Mouse (Mus musculus) lung, adult 2 months (tissue): ENCODE data around the gene Wdr20. TPM values are rescaled to one million over a fixed set of nuclear protein-coding genes. Genes with fewer than 3 reads are reported as not detected.

Experiments
- DNase-seq: peaks from one replicate; pipeline ENCODE4 v3.0.0; 2022
- H3K4me1 ChIP-seq: fragments of 200-500 bp; 2 replicates; pipeline ENCODE4 v1.6.1; 2011; ENCODE audit warnings: low read length; ENCODE audit not compliant: control insufficient read depth, insufficient read depth
- H3K4me3 ChIP-seq: fragments of 200-500 bp; replicated peaks from 2 replicates; pipeline ENCODE3; 2011; ENCODE audit warnings: low read depth, mild to moderate bottlenecking, control low read depth, low read length; ENCODE audit errors: extremely low read depth
- CTCF ChIP-seq: fragments of 200-500 bp; IDR thresholded peaks from 2 replicates; pipeline ENCODE4 v1.5.1; 2011; ENCODE audit warnings: mild to moderate bottlenecking, low read length, control low read depth; ENCODE audit not compliant: insufficient read depth
- POLR2A ChIP-seq: fragments of 200-500 bp; IDR thresholded peaks from 2 replicates; pipeline ENCODE4 v1.6.1; 2011; ENCODE audit warnings: low read depth, mild to moderate bottlenecking, control low read depth, low read length, borderline replicate concordance; ENCODE audit errors: extremely low read depth
- WGBS: fragments of 180-500 bp; shearing (Covaris S2); methylation state at CpG from one replicate; pipeline ENCODE4 v1.1.7; 2018; 5-methylcytosine and 5-hydroxymethylcytosine counted together
- polyA plus RNA-seq: library from polyadenylated mRNA; depleted of rRNA; stranded (reverse); fragments of >200 nt; gene quantifications from 2 replicates; pipeline ENCODE4 v1.2.3, GENCODE M21; 2012

Wdr20 gene
- polyA plus RNA-seq, 1 experiment, result 16.2 TPM

DNA sequence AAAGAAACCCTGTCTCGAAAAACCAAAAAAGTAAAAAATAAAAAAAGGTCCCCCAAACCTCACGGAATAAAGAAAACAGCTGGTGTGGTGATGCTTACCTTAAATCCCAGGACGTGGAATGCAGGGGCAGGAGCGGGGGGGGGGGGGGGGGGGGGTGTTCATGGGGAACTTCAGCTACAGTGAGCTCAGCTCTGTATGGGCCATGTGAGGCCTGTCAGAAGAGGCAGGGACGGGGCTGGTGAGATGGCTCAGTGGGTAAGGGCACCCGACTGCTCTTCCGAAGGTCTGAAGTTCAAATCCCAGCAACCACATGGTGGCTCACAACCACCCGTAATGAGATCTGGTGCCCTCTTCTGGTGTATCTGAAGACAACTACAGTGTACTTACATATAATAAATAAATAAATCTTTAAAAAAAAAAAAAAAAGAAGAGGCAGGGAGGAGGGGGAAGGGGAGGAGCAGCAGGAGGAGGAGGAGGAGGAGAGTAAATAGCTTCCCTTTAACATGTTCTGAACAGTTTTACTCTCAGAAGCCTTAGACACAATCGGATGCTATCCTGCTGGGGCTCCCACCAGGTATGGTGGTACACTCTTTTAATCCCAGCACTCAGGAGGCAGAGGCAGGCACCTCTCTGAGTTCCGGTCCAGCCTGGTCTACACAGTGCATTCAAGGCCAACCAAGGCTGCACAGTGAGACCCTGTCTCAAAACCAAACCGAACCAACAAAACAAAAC is 92.7 kb downstream of the Wdr20 start:
- WGBS, result 80% methylated on average over 10 of the region's 11 CpGs
- H3K4me1 ChIP-seq, result no peaks in the 10 kb centered on the region
- DNase-seq, result no peak

DNA sequence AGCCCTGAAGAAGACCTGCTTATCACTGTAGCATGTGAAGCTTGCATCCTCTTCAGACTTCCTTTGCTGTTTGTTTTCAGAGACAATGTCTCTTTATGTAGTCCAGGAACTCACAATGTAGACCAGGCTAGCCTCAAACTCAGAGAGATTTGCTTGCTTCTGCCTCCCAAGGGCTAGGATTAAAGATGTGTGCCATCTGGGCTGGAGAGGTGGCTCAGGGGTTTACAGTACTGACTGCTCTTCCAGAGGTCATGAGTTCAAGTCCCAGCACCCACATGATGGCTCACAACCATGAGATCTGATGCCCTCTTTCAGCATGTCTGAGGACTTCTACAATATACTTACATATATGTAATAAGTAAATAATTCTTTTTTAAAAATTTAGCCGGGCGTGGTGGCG is 97.4 kb downstream of the Wdr20 start:
- Histone ChIP-seq H3K4me1 (no peaks in the 10 kb centered on the region), H3K4me3 (no peak overlapping the region)
- no peak for TF ChIP-seq POLR2A
- TF ChIP-seq CTCF, result no peak
- DNase-seq, result no peak
- WGBS, result 96% methylated on average over 3 of the region's 3 CpGs

More for the DNA sequence above, 92.7 kb downstream of the Wdr20 start:
- no peak for TF ChIP-seq CTCF
- no peak overlapping the region for H3K4me3 ChIP-seq

DNA sequence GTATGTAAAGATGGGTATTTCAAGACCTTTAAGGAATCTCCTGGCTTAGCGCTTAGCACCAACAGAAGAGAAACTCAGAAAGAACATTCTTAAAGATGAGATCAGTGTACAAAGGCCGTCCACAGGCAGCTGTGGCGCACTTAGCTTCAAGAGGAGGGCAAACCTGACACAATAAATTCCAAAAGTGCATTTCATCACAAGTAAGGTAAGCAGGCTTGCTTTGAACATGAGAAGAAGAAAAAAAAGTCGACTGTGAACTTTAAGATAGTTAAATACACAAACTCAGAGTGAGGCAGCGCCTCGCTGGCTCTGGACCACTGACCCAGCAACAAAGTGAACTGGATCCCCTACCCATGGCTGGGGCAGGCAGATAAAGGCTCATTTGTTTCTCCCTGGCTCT is 99.0 kb downstream of the Wdr20 start:
- DNase-seq, result no peak
- no peak for TF ChIP-seq CTCF
- TF ChIP-seq POLR2A, result no peak
- 44% methylated on average over 6 of the region's 6 CpGs for WGBS
- Histone ChIP-seq H3K4me3 (no peak overlapping the region), H3K4me1 (0 out of 2 replicates have a peak, but pooled peaks cover 2% of the 10 kb centered on the region)

DNA sequence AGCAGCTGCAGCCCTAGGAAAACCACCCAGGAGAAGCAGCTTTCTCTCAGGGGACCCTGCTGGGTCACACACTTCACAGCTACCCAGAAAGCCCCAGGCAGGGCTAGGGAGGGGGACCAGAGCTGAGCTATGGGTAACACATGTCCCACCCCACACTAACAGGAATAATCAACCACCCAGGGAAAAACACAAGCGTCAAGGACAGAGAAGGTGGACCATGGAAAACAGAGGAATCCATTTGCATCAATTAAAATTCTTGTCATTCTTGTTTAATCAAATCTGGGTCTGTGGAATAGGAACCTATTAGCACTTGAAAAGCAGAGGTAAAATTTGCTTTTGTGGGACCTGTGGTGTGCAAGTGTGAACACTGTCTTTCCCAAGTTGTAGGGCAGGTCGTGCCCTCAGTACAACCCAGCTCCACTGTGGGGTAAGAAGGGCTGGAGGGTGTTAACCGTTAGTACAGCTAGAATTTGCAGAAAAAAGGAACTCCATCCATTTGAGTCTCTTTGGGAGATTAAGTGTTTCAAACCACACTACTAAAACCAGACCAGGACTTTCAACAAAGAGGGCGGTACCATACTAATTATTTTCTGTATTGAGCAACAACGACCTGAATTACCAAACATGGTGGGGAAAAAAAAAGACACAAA is 99.6 kb downstream of the Wdr20 start:
- H3K4me1 ChIP-seq, result 0 out of 2 replicates have a peak, but pooled peaks cover 2% of the 10 kb centered on the region
- 41% methylated on average over 5 of the region's 5 CpGs for WGBS
- no peak for TF ChIP-seq CTCF
- DNase-seq, result no peak
- no peak overlapping the region for H3K4me3 ChIP-seq

DNA sequence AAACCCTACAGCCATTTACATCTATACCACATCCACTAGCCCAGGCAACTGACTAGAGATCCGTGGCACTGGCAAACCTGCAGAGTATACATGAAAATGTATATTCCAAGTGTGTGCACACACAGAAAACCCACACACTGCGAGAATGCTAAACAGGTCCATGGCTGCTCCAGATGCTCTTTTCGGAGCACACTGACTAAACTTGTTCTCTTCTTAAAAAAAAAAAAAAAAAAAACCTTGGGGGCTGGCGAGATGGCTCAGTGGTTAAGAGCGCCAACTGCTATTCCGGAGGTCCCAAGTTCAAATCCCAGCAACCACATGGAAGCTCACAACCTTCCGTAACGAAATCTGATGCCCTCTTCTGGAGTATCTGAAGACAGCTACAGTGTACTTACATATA is 100.1 kb downstream of the Wdr20 start:
- Histone ChIP-seq H3K4me1 (0 out of 2 replicates have a peak, but pooled peaks cover 2% of the 10 kb centered on the region), H3K4me3 (no peak overlapping the region)
- no peak for TF ChIP-seq CTCF
- TF ChIP-seq POLR2A, result no peak
- 87% methylated on average over 8 of the region's 8 CpGs for WGBS
- no peak for DNase-seq

DNA sequence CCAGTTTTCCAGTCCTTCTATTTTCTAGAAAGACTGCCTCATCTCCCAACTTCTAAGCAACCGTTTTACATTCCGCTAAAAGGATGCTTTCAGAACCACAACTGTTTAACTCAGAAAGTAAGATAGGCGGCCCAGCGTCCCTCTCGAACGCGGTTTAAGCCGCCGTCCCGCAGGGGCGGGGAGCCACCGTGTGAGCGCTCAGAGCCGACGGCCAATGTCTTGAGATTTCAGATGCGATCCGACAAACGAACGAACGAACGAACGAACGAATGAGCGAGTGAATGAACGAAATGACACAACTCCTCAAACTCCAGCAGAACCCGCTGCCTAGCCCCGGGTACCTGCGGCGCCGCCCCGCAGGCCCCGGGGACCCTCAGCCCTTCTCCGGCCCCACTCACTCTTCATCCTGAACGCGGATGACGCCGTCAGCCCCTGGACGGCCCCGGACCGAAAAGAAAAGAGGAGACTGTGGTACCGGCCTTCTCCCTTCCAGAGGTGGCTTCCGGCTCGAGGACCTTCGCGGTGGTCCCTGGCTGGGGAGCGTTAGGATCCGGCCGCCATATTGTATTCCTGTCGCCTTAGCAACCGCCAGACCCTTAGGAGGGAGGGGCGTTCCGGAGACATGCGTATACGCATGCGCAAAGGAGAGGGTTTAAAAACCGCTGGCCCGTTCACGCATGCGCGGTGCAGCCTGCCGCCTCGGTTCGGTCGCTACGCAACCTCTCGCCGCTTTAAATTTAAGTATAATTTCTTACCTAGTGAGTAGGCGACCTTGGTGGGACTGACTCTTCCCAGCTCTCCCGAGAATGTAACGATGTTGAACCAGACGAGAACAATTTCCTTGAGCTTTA is 102.8 kb downstream of the Wdr20 start, which contains the start of gene Mok:
Gene Mok, minus strand, starts transcription at position 592 of the 851 bp plus-strand sequence.
- TF ChIP-seq POLR2A (peak; percentile 39; the same call in 1 of the 2 replicates), CTCF (no peak)
- peaks cover 2% of the 10 kb centered on the region; the same call in 1 of the 2 replicates for H3K4me1 ChIP-seq
- H3K4me3 ChIP-seq, result peak within 1 kb of the TSS; percentile 89
- WGBS, result under 1% methylated on average over 71 of the region's 71 CpGs
- DNase-seq, result peak; percentile 96

DNA sequence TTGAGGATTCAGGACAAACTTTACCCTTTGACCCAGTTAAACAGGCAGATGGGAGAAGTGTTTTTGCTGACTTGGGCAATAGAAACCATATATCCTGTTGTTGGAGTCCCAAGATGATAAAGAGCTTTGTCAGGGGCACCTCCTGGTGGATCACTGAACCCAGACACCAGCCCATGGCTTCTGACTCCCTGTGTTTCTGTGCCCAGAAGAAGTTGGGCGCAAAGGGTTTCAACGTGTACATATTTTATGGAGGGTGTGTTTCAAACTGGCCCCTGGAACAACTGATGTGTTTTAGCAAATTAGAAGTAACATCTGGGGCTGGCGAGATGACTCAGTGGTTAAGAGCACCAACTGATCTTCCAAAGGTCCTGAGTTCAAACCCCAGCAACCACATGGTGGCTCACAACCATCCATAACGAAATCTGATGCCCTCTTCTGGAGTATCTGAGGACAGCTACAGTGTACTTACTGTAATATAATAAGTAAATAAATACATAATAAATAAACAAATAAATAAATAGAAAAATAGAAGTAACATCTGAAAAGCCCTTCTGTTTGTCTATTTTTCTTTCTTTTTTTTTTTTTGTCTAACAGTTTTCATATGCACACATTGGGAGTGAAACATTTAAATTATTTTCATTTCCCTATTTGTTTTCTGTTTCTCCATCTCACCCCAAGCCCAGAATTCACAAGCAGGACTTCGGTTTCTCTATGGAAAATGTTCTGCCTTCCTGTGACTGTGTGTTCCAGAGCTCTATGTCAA is 104.2 kb downstream of the Wdr20 start:
- DNase-seq, result no peak
- no peak overlapping the region for H3K4me3 ChIP-seq
- TF ChIP-seq POLR2A (no peak), CTCF (no peak)
- 67% methylated on average over 5 of the region's 5 CpGs for WGBS
- peaks cover 2% of the 10 kb centered on the region; the same call in 1 of the 2 replicates for H3K4me1 ChIP-seq

DNA sequence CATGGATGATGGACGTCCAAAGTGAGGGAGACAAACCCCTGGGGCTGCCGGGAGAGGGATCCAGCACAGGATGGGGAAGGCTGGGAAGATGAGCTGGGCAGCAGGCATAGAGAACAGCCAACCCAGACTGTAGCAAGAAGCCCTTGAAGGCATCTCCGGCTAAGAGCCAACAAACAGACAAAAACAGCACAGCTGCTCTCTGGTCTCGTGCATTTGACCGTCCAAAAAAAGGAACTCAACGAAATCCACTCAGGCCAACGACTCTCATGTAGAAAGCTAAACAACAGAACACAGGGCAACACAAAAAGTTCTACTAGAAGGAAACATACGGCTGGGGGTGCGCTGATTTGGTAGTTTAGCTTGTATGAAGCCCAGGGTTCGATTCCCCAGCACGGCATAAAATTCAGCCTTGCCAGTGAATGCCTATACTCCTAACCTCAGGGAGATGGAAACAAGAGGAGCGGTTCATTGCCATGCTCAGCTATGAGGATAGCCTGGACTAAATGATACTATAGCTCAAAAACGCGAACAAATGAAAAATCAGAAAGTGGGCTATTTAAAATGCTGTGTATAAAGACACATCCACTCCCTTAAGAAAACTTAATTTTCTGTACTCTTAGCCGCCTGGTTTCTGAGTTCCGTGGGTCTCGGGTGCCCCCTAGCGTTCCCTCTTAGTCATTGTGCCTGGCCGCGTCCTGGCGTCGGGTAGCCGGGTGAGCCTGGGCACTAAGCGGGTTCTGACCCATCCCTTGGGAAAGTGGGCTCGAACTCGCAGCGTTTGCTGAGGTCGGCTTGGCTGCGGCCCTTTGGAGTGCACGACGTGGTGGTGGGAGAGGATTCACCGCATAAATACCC is 105.7 kb downstream of the Wdr20 start:
- TF ChIP-seq POLR2A (no peak), CTCF (peak; percentile 79)
- DNase-seq, result peak; percentile 86
- WGBS, result 17% methylated on average over 32 of the region's 32 CpGs
- Histone ChIP-seq H3K4me1 (peaks cover 2% of the 10 kb centered on the region; the same call in 1 of the 2 replicates), H3K4me3 (peak overlapping the region; percentile 69)
